Mouse (Mus musculus) lung, adult 2 months (tissue): ENCODE measurements around the gene Smox.

Source experiments
- CTCF ChIP-seq: fragments of 200-500 bp; IDR thresholded peaks from 2 replicates; pipeline ENCODE4 v1.5.1; 2011; ENCODE audit warnings: mild to moderate bottlenecking, low read length, control low read depth; ENCODE audit not compliant: insufficient read depth
- POLR2A ChIP-seq: fragments of 200-500 bp; IDR thresholded peaks from 2 replicates; pipeline ENCODE4 v1.6.1; 2011; ENCODE audit warnings: low read depth, mild to moderate bottlenecking, control low read depth, low read length, borderline replicate concordance; ENCODE audit errors: extremely low read depth

DNA sequence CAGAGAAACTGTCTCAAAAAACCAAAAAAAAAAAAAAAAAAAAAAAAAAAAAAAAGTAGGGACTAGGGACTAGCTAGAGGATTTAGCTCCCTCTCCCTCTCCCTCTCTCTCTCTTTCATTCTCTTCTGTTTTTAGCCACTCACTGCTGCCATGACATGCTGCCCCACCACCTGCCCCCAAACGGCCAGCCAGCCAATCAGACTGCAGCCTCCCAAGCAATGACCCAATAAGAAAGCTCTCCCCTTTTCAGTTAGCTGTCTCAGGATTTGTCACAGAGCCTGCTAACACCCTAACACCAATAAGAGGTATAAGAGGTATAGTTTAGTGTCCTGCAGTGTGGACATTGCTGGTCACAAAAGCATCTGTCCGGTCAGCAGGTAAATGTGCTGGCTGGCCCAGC is 59.2 kb downstream of the Smox start:
- no peak for TF ChIP-seq CTCF
- TF ChIP-seq POLR2A, result no peak
